Mouse (Mus musculus) layer of hippocampus, adult 11-12 months (tissue): Measurements from ENCODE around the gene Exoc7.

ENCODE experiments used
- DNase-seq: peaks from one replicate; pipeline ENCODE4 v3.0.0; 2022; ENCODE audit warnings: low spot score

The Exoc7 gene

DNA sequence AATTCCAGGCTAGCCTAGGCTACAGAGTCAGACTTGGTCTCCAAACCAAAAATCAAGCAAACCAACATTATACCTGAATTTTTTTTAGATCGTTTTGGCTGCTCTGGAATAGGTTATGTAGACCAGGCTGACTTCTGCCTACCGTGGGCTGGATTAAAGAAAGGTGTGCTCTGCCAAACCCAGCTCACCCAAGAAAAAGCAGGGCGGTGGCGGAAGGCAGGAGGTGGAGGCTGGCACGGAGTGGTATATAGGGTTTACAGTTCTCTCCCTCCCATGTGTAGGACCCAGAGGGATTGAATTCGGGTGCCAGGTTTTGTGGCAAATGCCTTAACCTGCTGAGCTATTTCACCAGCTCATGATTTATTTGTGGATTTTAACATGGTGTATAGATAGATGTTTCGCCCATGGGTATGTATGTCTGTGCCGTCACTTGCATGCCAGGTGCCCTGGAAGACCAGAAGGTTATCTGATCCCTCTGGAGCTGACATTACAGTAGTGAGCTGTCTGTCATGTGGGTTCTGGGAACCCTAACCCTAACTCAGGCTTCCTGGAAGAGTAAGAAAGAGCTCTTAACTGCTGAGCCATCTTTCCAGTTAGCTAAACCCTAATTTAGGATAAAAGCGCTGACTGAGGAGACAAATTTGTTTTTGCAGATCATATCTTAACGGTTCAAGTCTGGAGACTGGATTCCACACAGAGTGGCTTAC lies at the start of gene Exoc7:
Exoc7 (minus strand) TSS at position 215 of the 707 bp plus-strand sequence.
- DNase-seq: no peak

- DNase-seq: no peak
Measured at GRCm38 (mm10) chr11:116354521-116354920, 47.5 kb upstream of the Exoc7 start.

DNA sequence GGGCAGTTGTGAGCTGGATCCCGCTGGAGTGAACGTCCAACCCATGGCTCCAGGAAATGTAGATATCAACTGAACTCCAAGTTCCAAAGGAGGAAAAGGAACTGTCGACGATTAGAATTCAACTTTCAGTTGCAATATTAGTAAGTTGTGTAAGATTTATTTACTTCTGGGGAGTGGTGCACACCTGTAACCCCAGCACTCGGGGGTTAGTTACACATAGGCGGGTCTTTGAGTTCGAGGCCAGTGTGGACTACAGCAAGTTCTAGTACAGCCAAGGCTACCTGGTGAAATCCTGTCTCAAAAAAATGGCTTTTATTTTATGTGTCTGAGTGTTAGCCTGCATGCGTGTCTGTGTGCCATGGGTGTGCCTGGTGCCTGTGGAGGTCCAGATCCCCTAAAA lies 46.5 kb upstream of the Exoc7 start:
- DNase-seq: no peak

- DNase-seq: no peak
Measured at GRCm38 (mm10) chr11:116351294-116351693, 44.3 kb upstream of the Exoc7 start.

DNA sequence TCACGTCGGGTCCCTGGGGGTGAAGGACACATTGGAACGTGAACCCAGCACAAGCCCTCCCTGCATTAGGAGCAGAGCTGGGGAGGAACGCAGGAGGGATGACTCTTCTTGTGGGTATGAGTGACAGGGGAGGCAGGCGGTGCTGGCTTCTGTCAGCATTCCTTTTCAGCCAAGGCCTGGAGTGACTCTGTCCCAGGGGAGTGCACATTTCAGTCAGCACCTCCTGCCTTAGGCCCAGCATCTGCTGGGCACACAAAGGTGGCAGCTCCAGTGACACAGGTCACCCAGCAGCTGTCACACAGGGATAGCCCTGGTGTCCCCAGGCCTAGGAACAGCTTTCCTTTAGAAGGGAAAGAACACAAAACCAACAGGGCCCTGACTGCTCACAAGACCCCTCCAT lies 40.9 kb upstream of the Exoc7 start:
- no peak for DNase-seq

DNA sequence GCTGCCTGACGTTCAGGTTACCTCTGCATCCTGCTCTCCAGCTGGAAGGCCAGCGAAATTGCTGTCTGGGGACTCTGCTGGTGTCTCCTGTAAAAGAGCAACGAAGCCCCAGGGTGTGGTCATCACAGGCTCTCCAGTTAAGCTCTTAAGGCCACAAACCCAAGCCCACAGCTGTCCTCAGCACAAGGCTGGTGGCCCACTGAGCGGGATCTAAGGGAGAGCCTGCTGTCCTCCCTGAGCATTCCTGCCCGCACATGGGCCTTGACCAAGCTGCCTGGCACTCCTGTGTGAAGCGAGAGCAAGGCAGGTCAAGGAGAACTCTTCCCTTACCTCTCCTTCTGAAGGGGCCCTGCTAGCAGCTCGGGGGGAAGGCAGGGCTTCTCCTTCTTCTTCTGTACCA lies 40.0 kb upstream of the Exoc7 start:
- no peak for DNase-seq

GRCm38 (mm10) chr11:116342069-116342791 lies 35.2 kb upstream of the Exoc7 start:
- DNase-seq: no peak

- no peak for DNase-seq
Measured at GRCm38 (mm10) chr11:116337531-116337930, 30.5 kb upstream of the Exoc7 start.

DNA sequence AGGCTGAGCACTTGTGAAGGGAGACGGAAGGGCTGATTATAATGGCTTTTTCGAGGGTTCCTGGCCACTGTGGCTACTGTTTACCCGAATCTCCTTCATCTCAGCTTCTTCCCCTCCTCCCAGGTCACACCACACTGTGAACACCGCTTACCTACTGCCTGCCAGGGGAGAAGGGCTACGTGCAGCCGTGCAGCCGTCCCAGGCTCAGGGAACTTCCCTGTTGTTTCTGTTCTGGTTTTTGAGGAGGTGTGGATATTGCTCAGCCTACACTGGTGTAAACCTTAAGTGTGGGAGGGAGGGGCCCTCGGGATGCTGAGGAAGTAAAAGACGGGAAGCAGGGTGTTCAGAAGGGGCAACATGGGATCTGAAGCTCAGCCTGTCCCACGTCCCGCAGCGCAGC lies 30.0 kb upstream of the Exoc7 start:
- DNase-seq: no peak

DNA sequence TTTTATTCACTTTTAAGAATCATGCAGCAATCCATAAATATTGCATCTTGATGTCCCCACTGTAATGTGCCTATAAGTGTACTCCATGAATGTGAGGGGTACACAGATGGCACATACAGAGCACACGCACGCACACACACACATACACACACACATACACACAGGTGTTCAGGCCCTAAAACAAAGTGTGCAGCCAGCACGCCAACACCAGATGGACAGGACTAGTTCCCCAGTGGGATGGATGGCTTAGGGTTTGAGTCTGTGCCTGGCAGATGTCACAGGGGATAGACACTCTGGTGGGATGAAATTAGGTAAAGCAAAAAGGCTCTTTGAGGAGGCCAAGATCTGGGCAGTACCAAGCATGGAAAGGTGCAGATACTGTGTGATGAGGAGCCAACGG lies 29.4 kb upstream of the Exoc7 start:
- DNase-seq: no peak

GRCm38 (mm10) chr11:116335244-116336036 lies 28.4 kb upstream of the Exoc7 start, which contains the start of gene Foxj1:
TSS of gene Foxj1 (minus strand) at chr11:116335399.
- peak; percentile 97 for DNase-seq

DNA sequence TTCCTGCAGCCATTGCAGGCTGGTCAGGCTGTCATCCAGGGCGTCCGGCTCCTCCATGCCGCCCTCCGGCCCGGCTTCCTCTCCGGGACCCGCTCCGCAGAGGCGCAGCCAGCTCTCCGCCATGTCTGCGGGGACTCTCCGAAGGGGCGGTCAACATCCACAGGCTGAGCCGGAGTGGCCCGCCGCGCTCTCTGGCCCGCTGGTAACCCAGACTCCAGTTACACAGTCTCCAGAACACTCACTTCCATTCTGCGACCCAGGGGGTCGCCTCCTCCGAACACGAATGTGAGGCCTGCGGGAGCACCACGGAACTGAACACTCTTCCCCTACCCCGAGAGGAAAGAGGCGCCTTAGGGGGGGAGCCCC lies 27.4 kb upstream of the Exoc7 start:
- DNase-seq: no peak

GRCm38 (mm10) chr11:116333526-116334416 lies 26.7 kb upstream of the Exoc7 start:
- DNase-seq: no peak

DNA sequence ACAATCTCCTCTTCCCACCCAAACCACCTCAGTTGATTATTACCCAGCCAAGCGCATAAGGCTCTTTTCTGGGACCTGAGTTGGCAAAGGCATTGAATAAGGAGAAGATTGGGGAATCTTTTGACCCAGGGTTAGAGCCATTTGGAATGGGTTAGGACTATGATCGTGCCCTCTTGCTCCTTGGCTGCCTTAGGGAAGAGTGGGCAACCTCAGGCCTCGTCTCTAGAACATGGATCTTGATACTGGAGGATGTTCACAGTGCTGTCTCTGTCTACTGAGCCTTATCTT lies 25.9 kb upstream of the Exoc7 start:
- DNase-seq: no peak

- peak; percentile 80 for DNase-seq
Measured at GRCm38 (mm10) chr11:116332232-116332982, 25.4 kb upstream of the Exoc7 start.

GRCm38 (mm10) chr11:116330211-116330518 lies 23.1 kb upstream of the Exoc7 start:
- no peak for DNase-seq

- no peak for DNase-seq
Measured at GRCm38 (mm10) chr11:116329314-116330210, 22.5 kb upstream of the Exoc7 start.

- no peak for DNase-seq
Measured at GRCm38 (mm10) chr11:116326963-116327603, 20.1 kb upstream of the Exoc7 start.

DNA sequence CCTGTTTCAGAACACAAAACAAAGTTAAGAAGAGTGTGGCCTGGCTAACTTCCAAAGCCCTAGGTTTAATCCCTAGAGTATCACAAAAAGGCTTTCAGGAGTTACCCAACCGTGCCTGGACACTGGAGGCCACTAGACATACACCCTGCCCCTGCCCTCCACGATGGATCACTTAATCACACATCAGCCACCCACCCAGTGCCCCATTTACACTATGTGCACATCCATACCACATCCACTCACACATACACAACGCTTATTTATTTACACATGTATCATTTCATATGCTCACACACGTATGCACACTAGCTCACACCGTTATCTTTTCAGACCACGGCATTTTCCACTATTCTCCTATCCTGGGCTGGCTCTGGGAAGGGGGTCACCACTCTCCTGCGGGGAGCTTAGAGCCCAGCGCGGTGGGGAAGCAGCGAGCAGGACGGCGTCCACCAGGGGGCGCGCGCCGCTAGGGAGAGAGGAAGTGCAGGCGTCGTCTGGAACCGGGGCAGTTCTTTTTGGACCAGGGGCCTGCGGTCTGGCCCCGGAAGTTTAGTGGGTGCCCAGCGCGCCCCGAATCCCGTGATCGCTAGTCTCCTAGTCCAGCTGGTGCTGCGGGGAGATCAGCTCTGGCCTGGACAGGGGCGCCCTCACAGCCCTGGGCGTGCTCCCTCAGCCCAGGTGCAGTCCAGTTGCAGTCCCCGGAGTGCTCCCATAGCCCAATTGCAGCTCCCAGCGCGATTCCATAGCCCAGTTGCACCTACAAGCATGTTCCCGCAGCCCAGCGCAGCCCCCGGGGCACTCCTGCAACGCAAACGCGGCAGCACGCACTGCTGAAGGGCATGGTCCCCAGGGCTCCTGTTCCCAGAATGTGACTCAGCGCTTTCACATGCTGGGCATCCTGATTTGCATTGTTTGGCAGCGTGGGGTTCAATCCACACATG lies 12.0 kb upstream of the Exoc7 start:
- peak; percentile 88 for DNase-seq
